Comparison of ENCODE assay signal across 17 mouse cellular contexts in the genomic region with DNA sequence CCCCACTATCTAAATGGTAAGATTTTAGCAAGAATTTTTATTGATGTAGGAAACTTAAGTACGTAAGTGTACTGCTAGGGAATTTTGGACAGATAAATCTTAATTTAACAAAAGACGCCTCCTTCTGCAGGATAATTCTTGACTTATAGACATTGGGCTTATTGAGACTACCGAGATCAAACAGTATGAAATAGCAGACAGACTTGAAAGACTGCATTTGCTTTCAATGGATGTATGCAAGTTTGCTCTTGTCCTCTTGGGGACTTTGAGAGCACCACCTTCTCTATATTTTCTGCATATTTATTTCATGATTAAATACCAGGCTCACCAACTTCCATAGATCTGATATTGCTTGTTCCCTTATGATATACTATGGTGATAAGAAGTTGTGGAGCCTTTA.
"Had no signal": no experiment of that assay in that cellular context is flagged by ENCODE, and none has a peak within 500 bp of the region (broad histone marks: within the 10 kb centered on the region; RNA-seq: fewer than 3 reads in every experiment).

No protein-coding gene starts in this region.

- H3K36me3 ChIP-seq: liver, embryonic 12.5 days; midbrain, embryonic 13.5 days; midbrain, embryonic 15.5 days; neural tube, embryonic 12.5 days; stomach, embryonic 15.5 days had no signal

- H3K27me3 ChIP-seq: liver, embryonic 12.5 days; midbrain, embryonic 13.5 days; midbrain, embryonic 15.5 days; neural tube, embryonic 12.5 days; stomach, embryonic 15.5 days had no signal

- H3K4me1 ChIP-seq: liver, embryonic 12.5 days; midbrain, embryonic 13.5 days; midbrain, embryonic 15.5 days; neural tube, embryonic 12.5 days; stomach, embryonic 15.5 days had no signal

- H3K9ac ChIP-seq: liver, embryonic 12.5 days; liver, embryonic 14.5 days; lung, embryonic 14.5 days; midbrain, embryonic 13.5 days; midbrain, embryonic 15.5 days; neural tube, embryonic 12.5 days; stomach, embryonic 15.5 days had no signal

- H3K4me2 ChIP-seq: liver, embryonic 12.5 days; lung, embryonic 14.5 days; midbrain, embryonic 13.5 days; midbrain, embryonic 15.5 days; neural tube, embryonic 12.5 days; stomach, embryonic 15.5 days had no signal

- ATAC-seq: liver, embryonic 12.5 days; midbrain, embryonic 13.5 days; midbrain, embryonic 15.5 days had no signal

- H3K4me3 ChIP-seq: liver, embryonic 12.5 days; megakaryocyte, embryonic 14.5 days; midbrain, embryonic 13.5 days; midbrain, embryonic 15.5 days; neural tube, embryonic 12.5 days; stomach, embryonic 15.5 days had no signal

- DNase-seq: retina, postnatal 1 day; right cerebral cortex, adult 18-20 months; right cerebral cortex, postnatal 25 days; right cerebral cortex, postnatal 4 days; spleen, adult 18-20 months; thymus, adult 2 months; thymus, postnatal 25 days; thymus, postnatal 4 days had no signal

- H3K9me3 ChIP-seq: liver, embryonic 12.5 days; midbrain, embryonic 13.5 days; midbrain, embryonic 15.5 days; neural tube, embryonic 12.5 days; stomach, embryonic 15.5 days had no signal

- H3K27ac ChIP-seq: liver, embryonic 12.5 days; liver, embryonic 14.5 days; macrophage; midbrain, embryonic 13.5 days; midbrain, embryonic 15.5 days; neural tube, embryonic 12.5 days; stomach, embryonic 15.5 days had no signal
